Mouse (Mus musculus) liver, embryonic 14.5 days (tissue): ENCODE measurements around the gene Clcc1.

ENCODE experiments used
- CTCF ChIP-seq: IDR thresholded peaks from 2 replicates; pipeline ENCODE4 v1.5.1; 2016; ENCODE audit warnings: antibody characterized with exemption, low read depth, control low read depth
- EP300 ChIP-seq: IDR thresholded peaks from 2 replicates; pipeline ENCODE4 v1.6.1; 2016; ENCODE audit warnings: antibody characterized with exemption, low read depth

DNA sequence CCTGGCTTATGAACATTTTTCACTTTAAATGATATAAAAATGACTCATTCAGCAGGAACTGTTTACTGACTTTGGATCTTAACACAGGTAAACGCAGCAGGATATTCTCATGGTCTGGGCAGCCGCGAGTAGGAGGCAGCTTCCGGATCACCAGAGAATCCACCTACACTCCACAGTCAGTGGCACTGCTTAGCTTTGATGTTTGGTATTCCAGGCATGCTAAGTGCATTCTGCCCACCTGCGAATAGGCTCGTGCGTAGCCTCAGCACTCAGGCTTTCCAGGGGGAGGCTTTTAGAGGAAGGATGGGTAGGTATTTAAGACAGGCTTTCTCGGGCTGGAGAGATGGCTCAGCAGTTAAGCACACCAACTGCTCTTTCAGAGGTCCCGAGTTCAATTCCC lies 40.6 kb downstream of the Clcc1 start:
- TF ChIP-seq EP300 (no peak), CTCF (no peak)
